Mouse (Mus musculus) embryonic facial prominence, embryonic 13.5 days (tissue): ENCODE measurements around the gene Med13. TPM values are rescaled to one million over a fixed set of nuclear protein-coding genes. Genes with fewer than 3 reads are reported as not detected.

Source experiments
- ATAC-seq: fragments of 200-750 bp; cut with Nextera tagmentation; 2 replicates; pipeline ENCODE4 v1.8.0; 2017; ENCODE audit warnings: low read depth; ENCODE audit not compliant: insufficient number of reproducible peaks, insufficient read depth, low FRiP score, low TSS enrichment
- H3K27ac ChIP-seq: fragments of 300-500 bp; sonication (generic); 2 replicates; pipeline ENCODE4 v1.5.1; 2015; ENCODE audit warnings: moderate library complexity, mild to moderate bottlenecking, inconsistent platforms
- H3K27me3 ChIP-seq: fragments of 300-500 bp; sonication (generic); 2 replicates; pipeline ENCODE4 v1.6.1; 2015; ENCODE audit warnings: mild to moderate bottlenecking, inconsistent platforms
- H3K36me3 ChIP-seq: fragments of 300-500 bp; sonication (generic); 2 replicates; pipeline ENCODE4 v1.6.1; 2015; ENCODE audit warnings: mild to moderate bottlenecking, inconsistent platforms
- H3K4me1 ChIP-seq: fragments of 300-500 bp; sonication (generic); 2 replicates; pipeline ENCODE4 v1.6.1; 2015; ENCODE audit warnings: inconsistent platforms
- H3K4me2 ChIP-seq: fragments of 300-500 bp; sonication (generic); 2 replicates; pipeline ENCODE4 v1.6.1; 2015; ENCODE audit warnings: moderate library complexity, mild to moderate bottlenecking, inconsistent platforms
- H3K4me3 ChIP-seq: fragments of 300-500 bp; sonication (generic); 2 replicates; pipeline ENCODE4 v1.5.1; 2015; ENCODE audit warnings: mild to moderate bottlenecking, inconsistent platforms
- H3K9ac ChIP-seq: fragments of 300-500 bp; sonication (generic); 2 replicates; pipeline ENCODE4 v1.6.1; 2015; ENCODE audit warnings: mild to moderate bottlenecking, inconsistent platforms
- H3K9me3 ChIP-seq: fragments of 300-500 bp; sonication (generic); 2 replicates; pipeline ENCODE4 v1.6.1; 2016; ENCODE audit warnings: inconsistent platforms
- WGBS: fragments of 180-500 bp; shearing (Covaris S2); methylation state at CpG from one replicate; pipeline ENCODE4 v1.1.7; 2015; ENCODE audit warnings: mixed read lengths; 5-methylcytosine and 5-hydroxymethylcytosine counted together
- polyA plus RNA-seq: library from polyadenylated mRNA; unstranded; fragments of >200 nt; fragmentation: Nextera tagmentation; extraction: Ambion mirVana; gene quantifications from 2 replicates; pipeline ENCODE4 v1.2.1, GENCODE M21; 2015

The Med13 gene
- 11.6 and 12.3 TPM in 2 replicates for polyA plus RNA-seq

DNA sequence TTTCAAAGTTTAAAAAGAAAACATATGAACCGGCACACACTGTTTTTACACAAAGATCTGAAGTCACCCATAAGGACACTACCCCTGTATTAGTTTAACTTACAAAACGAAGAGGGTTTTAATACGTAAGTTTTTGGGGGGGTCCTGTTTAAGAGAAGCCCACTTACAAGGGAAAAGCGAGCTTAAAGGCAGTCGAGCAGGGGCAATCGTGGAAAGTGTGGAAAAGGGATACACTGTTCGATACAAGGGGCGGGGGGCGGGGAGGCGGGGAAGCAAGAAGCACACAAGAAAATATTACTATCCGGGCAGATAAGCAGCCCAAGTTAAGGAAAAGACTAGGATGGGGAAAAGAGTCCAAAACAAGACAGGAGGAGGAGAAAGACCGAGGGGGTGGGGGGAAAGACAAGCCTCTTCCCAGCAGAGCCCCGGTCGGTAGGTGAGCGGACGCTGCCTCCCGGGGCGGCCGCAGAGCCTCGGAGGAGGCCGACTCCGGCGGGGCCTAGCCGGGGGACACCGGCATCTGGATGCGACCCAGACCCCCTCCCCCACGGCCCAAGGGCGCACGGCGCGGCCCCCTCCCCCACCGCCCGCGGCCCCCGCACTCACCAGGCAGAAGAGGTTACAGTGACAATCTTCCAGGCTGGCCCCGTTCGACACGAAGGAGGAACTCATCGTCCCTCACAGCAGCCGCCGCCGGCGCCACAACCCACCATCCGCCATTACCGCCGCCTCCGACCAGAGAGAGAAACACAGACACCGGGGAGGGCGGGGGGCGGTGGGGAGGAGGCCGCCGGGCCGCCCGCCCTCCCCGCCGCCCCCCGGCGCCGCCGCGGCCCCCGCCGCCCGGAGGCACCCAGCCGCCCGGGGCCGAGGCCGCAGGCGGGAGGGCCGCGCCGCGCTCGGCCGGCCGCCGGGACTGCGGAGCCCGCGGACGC lies at the start of gene Med13:
Gene Med13 (minus strand): TSS at position 749 of the 935 bp plus-strand sequence.
- WGBS = under 1% methylated on average over 75 of the region's 81 CpGs

DNA sequence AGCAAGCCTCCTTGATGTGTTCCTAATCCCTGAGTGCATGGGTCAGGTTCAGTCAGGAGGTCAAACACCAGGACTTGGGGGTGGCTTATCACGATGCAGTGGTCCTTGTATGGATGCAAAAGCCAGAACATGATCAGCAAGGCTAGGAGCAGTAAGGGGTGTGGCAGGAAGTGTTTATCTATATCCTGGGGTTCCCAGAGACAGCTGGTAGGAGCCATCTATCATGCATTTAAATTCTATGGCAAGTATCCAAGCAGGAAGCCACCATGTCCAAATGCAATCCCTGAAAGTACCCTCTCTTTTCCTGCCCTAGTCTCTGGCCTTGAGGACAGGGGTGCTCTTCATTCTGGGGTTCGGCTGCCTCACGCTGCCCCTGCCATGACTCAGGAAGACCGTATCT lies 47.2 kb upstream of the Med13 start:
- WGBS = 77% methylated on average over 4 of the region's 4 CpGs
- Histone ChIP-seq H3K9me3 (no peaks in the 10 kb centered on the region), H3K9ac (no peak overlapping the region), H3K27me3 (no peaks in the 10 kb centered on the region), H3K27ac (no peak overlapping the region), H3K4me3 (no peak overlapping the region), H3K4me1 (peaks cover 10% of the 10 kb centered on the region; the same call in 1 of the 2 replicates), H3K36me3 (no peaks in the 10 kb centered on the region), H3K4me2 (no peak overlapping the region)
- ATAC-seq = no peak

More for the DNA sequence above, at the start of gene Med13:
- Histone ChIP-seq H3K36me3 (peaks cover 10% of the 10 kb centered on the region; the same call in 1 of the 2 replicates), H3K9me3 (no peaks in the 10 kb centered on the region), H3K4me3 (peak within 1 kb of the TSS; percentile 94), H3K9ac (peak within 1 kb of the TSS; percentile 97), H3K4me2 (peak within 1 kb of the TSS; percentile 69), H3K27me3 (no peaks in the 10 kb centered on the region), H3K27ac (peak within 1 kb of the TSS; percentile 99), H3K4me1 (peaks cover 27% of the 10 kb centered on the region)
- peak; percentile 65 for ATAC-seq

- no peak for ATAC-seq
- no peak overlapping the region for H3K4me3 ChIP-seq
- H3K9ac ChIP-seq = no peak overlapping the region
- no peak overlapping the region for H3K4me2 ChIP-seq
- H3K4me1 ChIP-seq = peaks cover 10% of the 10 kb centered on the region; the same call in 1 of the 2 replicates
- H3K27ac ChIP-seq = no peak overlapping the region
- H3K9me3 ChIP-seq = no peaks in the 10 kb centered on the region
- no peaks in the 10 kb centered on the region for H3K27me3 ChIP-seq
- WGBS = 68% methylated on average over 2 of the region's 2 CpGs
- no peaks in the 10 kb centered on the region for H3K36me3 ChIP-seq
These were observed 46.4 kb upstream of the Med13 start for GRCm38 (mm10) chr11:86403845-86404244.

DNA sequence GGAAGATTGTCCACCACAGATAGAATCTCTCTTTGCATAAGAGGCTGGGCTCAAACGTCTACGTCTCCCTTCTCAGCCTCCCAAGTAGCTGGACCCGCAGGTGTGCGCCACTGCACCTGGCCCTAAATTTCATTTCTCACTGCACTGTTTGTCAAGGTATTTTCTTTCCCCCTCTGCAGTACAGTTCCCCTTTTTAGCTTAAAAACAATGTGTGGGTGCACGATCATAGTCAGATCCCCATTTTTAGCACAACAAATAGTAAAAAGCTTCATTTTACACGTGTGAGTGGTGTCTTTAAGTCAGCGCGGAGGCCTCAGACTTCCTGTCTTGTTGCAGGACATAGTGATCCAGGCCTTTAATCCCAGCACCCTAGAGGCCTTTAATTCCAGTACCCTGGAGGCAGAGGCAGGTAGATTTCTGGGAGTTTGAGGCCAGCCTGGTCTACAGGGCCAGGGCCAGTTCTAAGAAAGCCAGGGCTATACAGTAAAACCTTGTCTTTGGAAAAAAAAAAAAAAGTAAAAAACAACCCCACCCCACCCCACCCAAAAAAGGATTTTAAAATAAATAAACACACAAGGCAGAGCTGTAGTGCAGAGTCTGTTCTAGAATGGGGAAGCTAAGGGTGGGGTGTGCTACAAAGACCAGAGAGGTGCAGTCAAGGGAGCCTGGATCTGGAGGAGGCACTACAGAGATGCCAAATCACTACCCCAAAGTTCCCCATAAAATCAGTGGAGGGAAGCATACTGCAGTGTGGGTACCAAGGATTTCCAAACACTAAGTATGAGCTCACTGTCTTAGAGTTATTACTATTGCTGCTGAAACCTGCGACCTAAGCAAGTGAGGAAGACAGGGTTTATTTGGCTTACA lies 42.1 kb upstream of the Med13 start:
- H3K4me1 ChIP-seq = peaks cover 18% of the 10 kb centered on the region
- H3K27ac ChIP-seq = no peak overlapping the region
- H3K4me2 ChIP-seq = no peak overlapping the region
- H3K9me3 ChIP-seq = no peaks in the 10 kb centered on the region
- 86% methylated on average over 9 of the region's 9 CpGs for WGBS
- no peaks in the 10 kb centered on the region for H3K36me3 ChIP-seq
- H3K4me3 ChIP-seq = no peak overlapping the region
- no peak overlapping the region for H3K9ac ChIP-seq
- H3K27me3 ChIP-seq = no peaks in the 10 kb centered on the region
- ATAC-seq = no peak

DNA sequence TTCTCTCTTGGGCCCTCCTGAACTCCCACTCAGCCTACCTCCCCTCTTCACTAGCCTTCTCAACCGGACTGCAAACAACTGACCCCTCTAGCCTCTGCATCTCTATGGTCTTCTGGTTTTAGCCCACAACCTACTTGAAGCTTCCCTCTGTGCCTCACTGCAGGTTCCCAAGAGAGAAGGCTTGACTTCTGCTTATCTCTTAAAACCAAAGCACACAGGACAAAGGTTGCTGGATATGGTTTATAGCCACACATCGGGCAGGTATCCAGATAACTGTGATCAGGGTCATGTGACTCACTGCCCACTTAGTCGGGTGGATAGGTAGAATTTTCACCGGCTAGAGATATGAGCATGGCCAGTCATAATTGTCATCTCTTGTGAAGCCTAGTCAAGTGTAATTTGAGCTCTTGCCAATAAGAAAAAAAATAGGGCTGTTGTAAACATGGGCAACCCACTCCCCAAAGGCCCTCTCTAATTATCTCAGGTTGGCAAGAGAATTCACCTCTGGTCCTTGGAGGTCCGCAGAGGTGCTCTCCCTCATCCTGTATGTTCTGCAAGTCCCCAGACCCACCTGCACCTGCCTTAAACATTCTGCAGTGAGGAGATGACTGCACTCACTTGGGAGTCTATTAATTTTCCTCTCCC lies 39.7 kb upstream of the Med13 start:
- H3K27me3 ChIP-seq = no peaks in the 10 kb centered on the region
- 72% methylated on average over 5 of the region's 5 CpGs for WGBS
- peaks cover 12% of the 10 kb centered on the region for H3K4me1 ChIP-seq
- no peak overlapping the region for H3K27ac ChIP-seq
- no peak for ATAC-seq
- no peak overlapping the region for H3K4me3 ChIP-seq
- no peaks in the 10 kb centered on the region for H3K9me3 ChIP-seq
- H3K9ac ChIP-seq = no peak overlapping the region
- no peaks in the 10 kb centered on the region for H3K36me3 ChIP-seq
- H3K4me2 ChIP-seq = no peak overlapping the region

DNA sequence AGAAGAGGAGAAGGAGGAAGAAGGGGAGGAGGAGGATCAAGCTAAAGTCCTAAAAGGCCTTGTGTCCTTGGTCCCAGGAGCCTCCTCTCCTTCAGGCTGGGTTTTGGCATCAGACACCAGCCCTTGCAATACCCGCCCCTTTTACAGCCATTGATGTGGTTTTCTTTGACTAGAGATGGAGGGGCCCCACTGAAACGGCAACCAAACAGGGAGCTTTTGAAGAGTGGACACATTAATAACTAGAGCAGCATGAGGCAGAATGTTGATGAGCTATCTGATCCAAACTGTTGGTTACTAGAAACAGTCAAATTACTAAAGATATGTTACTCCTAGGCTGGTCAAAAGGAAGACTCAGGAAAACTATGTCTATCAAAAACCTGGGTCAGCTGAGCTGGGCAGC lies 39.1 kb upstream of the Med13 start:
- Histone ChIP-seq H3K36me3 (no peaks in the 10 kb centered on the region), H3K27me3 (no peaks in the 10 kb centered on the region), H3K9ac (no peak overlapping the region), H3K4me2 (no peak overlapping the region), H3K27ac (no peak overlapping the region), H3K9me3 (no peaks in the 10 kb centered on the region), H3K4me3 (no peak overlapping the region), H3K4me1 (peaks cover 12% of the 10 kb centered on the region)
- 35% methylated on average over 2 of the region's 2 CpGs for WGBS
- ATAC-seq = no peak

DNA sequence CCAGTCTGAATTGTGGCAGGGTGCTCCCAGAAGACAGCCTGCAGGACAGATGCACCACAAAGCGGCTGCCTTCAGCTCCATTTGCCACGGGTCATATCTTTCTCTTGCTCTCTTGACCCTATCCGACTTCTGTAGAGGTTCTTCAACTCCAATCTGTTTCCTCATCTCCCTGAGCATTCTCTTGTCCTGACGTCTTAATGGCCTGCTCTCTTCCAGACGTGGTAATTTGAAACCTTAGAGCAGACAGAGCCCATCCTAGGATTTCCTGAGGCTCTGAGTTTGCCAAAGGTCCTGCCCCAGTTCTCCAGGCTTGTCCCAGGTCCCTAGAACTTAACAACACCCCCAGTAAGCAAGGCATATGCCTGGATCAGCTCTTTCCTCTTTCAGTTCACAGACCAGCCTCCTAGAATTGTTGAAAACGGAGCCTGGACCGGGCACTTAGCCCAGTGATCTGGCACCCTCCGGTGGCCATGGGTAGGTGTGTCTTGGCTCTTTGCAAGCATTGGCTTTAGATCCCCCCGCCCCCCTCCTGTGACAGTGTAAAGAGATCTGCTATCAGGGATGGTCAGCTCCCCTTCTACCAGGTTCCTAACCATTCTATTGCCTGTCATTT lies 38.2 kb upstream of the Med13 start:
- Histone ChIP-seq H3K27me3 (no peaks in the 10 kb centered on the region), H3K9ac (no peak overlapping the region)

GRCm38 (mm10) chr11:86395100-86395499 lies 37.7 kb upstream of the Med13 start:
- Histone ChIP-seq H3K4me3 (no peak overlapping the region), H3K4me2 (no peak overlapping the region), H3K27me3 (no peaks in the 10 kb centered on the region), H3K9me3 (no peaks in the 10 kb centered on the region), H3K36me3 (no peaks in the 10 kb centered on the region), H3K4me1 (peaks cover 12% of the 10 kb centered on the region), H3K9ac (no peak overlapping the region), H3K27ac (no peak overlapping the region)
- WGBS = 86% methylated on average over 4 of the region's 4 CpGs
- no peak for ATAC-seq

More for the DNA sequence above, 38.2 kb upstream of the Med13 start:
- no peaks in the 10 kb centered on the region for H3K9me3 ChIP-seq
- peaks cover 12% of the 10 kb centered on the region for H3K4me1 ChIP-seq
- WGBS = 9% methylated on average over 9 of the region's 9 CpGs
- no peak overlapping the region for H3K4me3 ChIP-seq
- peak overlapping the region; percentile 19; the same call in 1 of the 2 replicates for H3K4me2 ChIP-seq
- no peak for ATAC-seq
- no peak overlapping the region for H3K27ac ChIP-seq
- no peaks in the 10 kb centered on the region for H3K36me3 ChIP-seq

- peaks cover 16% of the 10 kb centered on the region for H3K4me1 ChIP-seq
- H3K27me3 ChIP-seq = no peaks in the 10 kb centered on the region
- ATAC-seq = no peak
- H3K36me3 ChIP-seq = no peaks in the 10 kb centered on the region
- H3K4me2 ChIP-seq = no peak overlapping the region
- H3K9ac ChIP-seq = no peak overlapping the region
- no peaks in the 10 kb centered on the region for H3K9me3 ChIP-seq
- H3K27ac ChIP-seq = no peak overlapping the region
- whole genome bisulfite sequencing = 87% methylated on average over 7 of the region's 7 CpGs
- no peak overlapping the region for H3K4me3 ChIP-seq
These were observed 34.3 kb upstream of the Med13 start for GRCm38 (mm10) chr11:86391687-86392086.

GRCm38 (mm10) chr11:86390308-86390707 lies 32.9 kb upstream of the Med13 start:
- no peak for ATAC-seq
- no peak overlapping the region for H3K4me3 ChIP-seq
- no peaks in the 10 kb centered on the region for H3K27me3 ChIP-seq
- H3K9me3 ChIP-seq = no peaks in the 10 kb centered on the region
- H3K27ac ChIP-seq = no peak overlapping the region
- H3K4me2 ChIP-seq = no peak overlapping the region
- no peak overlapping the region for H3K9ac ChIP-seq
- no peaks in the 10 kb centered on the region for H3K36me3 ChIP-seq
- 53% methylated on average over 1 of the region's 1 CpGs for WGBS
- H3K4me1 ChIP-seq = peaks cover 6% of the 10 kb centered on the region; the same call in 1 of the 2 replicates

GRCm38 (mm10) chr11:86389506-86389905 lies 32.1 kb upstream of the Med13 start:
- 0 out of 2 replicates have a peak, but pooled peaks cover 5% of the 10 kb centered on the region for H3K4me1 ChIP-seq
- ATAC-seq = no peak
- no peak overlapping the region for H3K9ac ChIP-seq
- no peaks in the 10 kb centered on the region for H3K27me3 ChIP-seq
- WGBS = 81% methylated on average over 4 of the region's 4 CpGs
- H3K9me3 ChIP-seq = no peaks in the 10 kb centered on the region
- no peak overlapping the region for H3K4me2 ChIP-seq
- no peak overlapping the region for H3K4me3 ChIP-seq
- no peaks in the 10 kb centered on the region for H3K36me3 ChIP-seq
- no peak overlapping the region for H3K27ac ChIP-seq
